Mouse (Mus musculus) hindbrain, embryonic 15.5 days (tissue): ENCODE measurements around the gene Ephb4. TPM values are rescaled to one million over a fixed set of nuclear protein-coding genes. Genes with fewer than 3 reads are reported as not detected.
A peak's percentile ranks its signal among the peaks of the same experiment; 100 is the strongest.

Experiments used
- ATAC-seq: fragments of 200-750 bp; cut with Nextera tagmentation; 2 replicates; pipeline ENCODE4 v1.8.0; 2017; ENCODE audit warnings: low read depth, moderate number of reproducible peaks, moderate TSS enrichment; ENCODE audit not compliant: low FRiP score
- H3K27ac ChIP-seq: fragments of 300-500 bp; sonication (generic); replicated peaks from 2 replicates; pipeline ENCODE4 v1.5.1; 2015; ENCODE audit warnings: mild to moderate bottlenecking, inconsistent platforms
- H3K27me3 ChIP-seq: fragments of 300-500 bp; sonication (generic); 2 replicates; pipeline ENCODE4 v1.6.1; 2015; ENCODE audit warnings: control low read depth, inconsistent platforms
- H3K36me3 ChIP-seq: fragments of 300-500 bp; sonication (generic); 2 replicates; pipeline ENCODE4 v1.6.1; 2015; ENCODE audit warnings: control low read depth, inconsistent platforms
- H3K4me1 ChIP-seq: fragments of 300-500 bp; sonication (generic); replicated peaks from 2 replicates; pipeline ENCODE4 v1.6.1; 2015; ENCODE audit warnings: control low read depth, inconsistent platforms
- H3K4me2 ChIP-seq: fragments of 300-500 bp; sonication (generic); 2 replicates; pipeline ENCODE4 v1.6.1; 2015; ENCODE audit warnings: moderate library complexity, mild to moderate bottlenecking, inconsistent platforms
- H3K4me3 ChIP-seq: fragments of 300-500 bp; sonication (generic); 2 replicates; pipeline ENCODE4 v1.5.1; 2015; ENCODE audit warnings: mild to moderate bottlenecking, inconsistent platforms
- H3K9ac ChIP-seq: fragments of 300-500 bp; sonication (generic); 2 replicates; pipeline ENCODE4 v1.6.1; 2015; ENCODE audit warnings: inconsistent platforms
- H3K9me3 ChIP-seq: fragments of 300-500 bp; sonication (generic); 2 replicates; pipeline ENCODE4 v1.6.1; 2016; ENCODE audit warnings: control low read depth, inconsistent platforms
- WGBS: fragments of 180-500 bp; shearing (Covaris S2); methylation state at CpG from one replicate; pipeline ENCODE4 v1.1.7; 2015; 5-methylcytosine and 5-hydroxymethylcytosine counted together
- polyA plus RNA-seq: library from polyadenylated mRNA; unstranded; fragments of >200 nt; fragmentation: Nextera tagmentation; extraction: Ambion mirVana; gene quantifications from 2 replicates; pipeline ENCODE4 v1.2.1, GENCODE M21; 2015

Ephb4 gene
- polyA plus RNA-seq, 1 experiment from 2014 or later: 8.4 TPM

GRCm38 (mm10) chr5:137375627-137376026 lies 25.7 kb downstream of the Ephb4 start:
- WGBS: 32% methylated on average over 2 of the region's 2 CpGs
- no peaks in the 10 kb centered on the region for H3K36me3 ChIP-seq
- no peak for ATAC-seq
- no peak overlapping the region for H3K4me2 ChIP-seq
- no peak overlapping the region for H3K9ac ChIP-seq
- peaks cover 5% of the 10 kb centered on the region; the same call in 1 of the 2 replicates for H3K4me1 ChIP-seq
- no peak overlapping the region for H3K4me3 ChIP-seq
- no peaks in the 10 kb centered on the region for H3K9me3 ChIP-seq
- H3K27ac ChIP-seq: no peak overlapping the region
- H3K27me3 ChIP-seq: no peaks in the 10 kb centered on the region

- H3K9me3 ChIP-seq: no peaks in the 10 kb centered on the region
- no peak overlapping the region for H3K9ac ChIP-seq
- H3K4me2 ChIP-seq: no peak overlapping the region
- H3K27me3 ChIP-seq: no peaks in the 10 kb centered on the region
- no peak overlapping the region for H3K27ac ChIP-seq
- no peaks in the 10 kb centered on the region for H3K36me3 ChIP-seq
- H3K4me3 ChIP-seq: no peak overlapping the region
- peaks cover 5% of the 10 kb centered on the region; the same call in 1 of the 2 replicates for H3K4me1 ChIP-seq
- ATAC-seq: no peak
- 45% methylated on average over 7 of the region's 7 CpGs for WGBS
Observed at GRCm38 (mm10) chr5:137376198-137376597, 26.3 kb downstream of the Ephb4 start.

- Histone ChIP-seq H3K9me3 (no peaks in the 10 kb centered on the region), H3K27ac (no peak overlapping the region), H3K4me3 (no peak overlapping the region), H3K27me3 (no peaks in the 10 kb centered on the region), H3K4me2 (no peak overlapping the region), H3K4me1 (peaks cover 5% of the 10 kb centered on the region; the same call in 1 of the 2 replicates), H3K36me3 (no peaks in the 10 kb centered on the region), H3K9ac (no peak overlapping the region)
- 43% methylated on average over 9 of the region's 9 CpGs for WGBS
- ATAC-seq: peak; percentile 66; the same call in 1 of the 2 replicates
Observed at GRCm38 (mm10) chr5:137376722-137377121, 26.8 kb downstream of the Ephb4 start.

GRCm38 (mm10) chr5:137377176-137377575 lies 27.3 kb downstream of the Ephb4 start:
- H3K36me3 ChIP-seq: no peaks in the 10 kb centered on the region
- H3K27me3 ChIP-seq: no peaks in the 10 kb centered on the region
- H3K4me3 ChIP-seq: no peak overlapping the region
- H3K4me1 ChIP-seq: peaks cover 5% of the 10 kb centered on the region; the same call in 1 of the 2 replicates
- no peak overlapping the region for H3K4me2 ChIP-seq
- no peak overlapping the region for H3K9ac ChIP-seq
- 31% methylated on average over 11 of the region's 11 CpGs for WGBS
- no peaks in the 10 kb centered on the region for H3K9me3 ChIP-seq
- ATAC-seq: no peak
- H3K27ac ChIP-seq: no peak overlapping the region; the same call in 1 of the 2 replicates

- Histone ChIP-seq H3K36me3 (no peaks in the 10 kb centered on the region), H3K27ac (no peak overlapping the region), H3K27me3 (no peaks in the 10 kb centered on the region), H3K4me1 (peaks cover 5% of the 10 kb centered on the region; the same call in 1 of the 2 replicates), H3K4me3 (no peak overlapping the region), H3K9me3 (no peaks in the 10 kb centered on the region), H3K4me2 (no peak overlapping the region), H3K9ac (no peak overlapping the region)
- 38% methylated on average over 11 of the region's 15 CpGs for WGBS
- no peak for ATAC-seq
Observed at GRCm38 (mm10) chr5:137377603-137378002, 27.7 kb downstream of the Ephb4 start.

GRCm38 (mm10) chr5:137381152-137381551 lies 31.2 kb downstream of the Ephb4 start:
- Histone ChIP-seq H3K9me3 (no peaks in the 10 kb centered on the region), H3K4me2 (no peak overlapping the region), H3K36me3 (no peaks in the 10 kb centered on the region), H3K27me3 (no peaks in the 10 kb centered on the region), H3K4me3 (no peak overlapping the region), H3K4me1 (peaks cover 5% of the 10 kb centered on the region; the same call in 1 of the 2 replicates), H3K27ac (no peak overlapping the region), H3K9ac (no peak overlapping the region)
- ATAC-seq: no peak
- 56% methylated on average over 4 of the region's 4 CpGs for WGBS

GRCm38 (mm10) chr5:137383441-137383840 lies 33.5 kb downstream of the Ephb4 start:
- no peaks in the 10 kb centered on the region for H3K36me3 ChIP-seq
- no peak overlapping the region for H3K4me2 ChIP-seq
- no peak overlapping the region for H3K27ac ChIP-seq
- no peaks in the 10 kb centered on the region for H3K9me3 ChIP-seq
- H3K9ac ChIP-seq: no peak overlapping the region
- ATAC-seq: no peak
- H3K4me3 ChIP-seq: no peak overlapping the region
- H3K27me3 ChIP-seq: no peaks in the 10 kb centered on the region
- 87% methylated on average over 7 of the region's 7 CpGs for WGBS
- no peaks in the 10 kb centered on the region for H3K4me1 ChIP-seq

GRCm38 (mm10) chr5:137386712-137387111 lies 36.8 kb downstream of the Ephb4 start:
- Histone ChIP-seq H3K27me3 (no peaks in the 10 kb centered on the region), H3K36me3 (no peaks in the 10 kb centered on the region), H3K4me2 (no peak overlapping the region), H3K4me1 (no peaks in the 10 kb centered on the region), H3K27ac (no peak overlapping the region), H3K9ac (no peak overlapping the region), H3K4me3 (no peak overlapping the region), H3K9me3 (no peaks in the 10 kb centered on the region)
- ATAC-seq: no peak
- 86% methylated on average over 7 of the region's 7 CpGs for WGBS

- no peak for ATAC-seq
- no peaks in the 10 kb centered on the region for H3K4me1 ChIP-seq
- no peak overlapping the region for H3K9ac ChIP-seq
- no peaks in the 10 kb centered on the region for H3K9me3 ChIP-seq
- H3K27ac ChIP-seq: no peak overlapping the region
- no peaks in the 10 kb centered on the region for H3K27me3 ChIP-seq
- H3K4me3 ChIP-seq: no peak overlapping the region
- H3K4me2 ChIP-seq: no peak overlapping the region
- WGBS: 81% methylated on average over 8 of the region's 8 CpGs
- H3K36me3 ChIP-seq: no peaks in the 10 kb centered on the region
Observed at GRCm38 (mm10) chr5:137391641-137392040, 41.7 kb downstream of the Ephb4 start.

GRCm38 (mm10) chr5:137394456-137394855 lies 44.5 kb downstream of the Ephb4 start:
- H3K27me3 ChIP-seq: no peaks in the 10 kb centered on the region
- H3K9ac ChIP-seq: no peak overlapping the region
- no peaks in the 10 kb centered on the region for H3K9me3 ChIP-seq
- no peak overlapping the region for H3K4me3 ChIP-seq
- no peak overlapping the region for H3K4me2 ChIP-seq
- H3K27ac ChIP-seq: no peak overlapping the region
- WGBS: 48% methylated on average over 7 of the region's 7 CpGs
- no peak for ATAC-seq
- H3K4me1 ChIP-seq: no peaks in the 10 kb centered on the region
- no peaks in the 10 kb centered on the region for H3K36me3 ChIP-seq

GRCm38 (mm10) chr5:137404081-137404480 lies 54.2 kb downstream of the Ephb4 start:
- Histone ChIP-seq H3K4me2 (no peak overlapping the region), H3K9ac (no peak overlapping the region), H3K4me3 (no peak overlapping the region), H3K9me3 (no peaks in the 10 kb centered on the region), H3K27me3 (no peaks in the 10 kb centered on the region), H3K4me1 (0 out of 2 replicates have a peak, but pooled peaks cover 8% of the 10 kb centered on the region), H3K27ac (no peak overlapping the region), H3K36me3 (no peaks in the 10 kb centered on the region)
- ATAC-seq: no peak
- 74% methylated on average over 2 of the region's 2 CpGs for WGBS

GRCm38 (mm10) chr5:137409451-137409850 lies 59.5 kb downstream of the Ephb4 start:
- Histone ChIP-seq H3K9me3 (no peaks in the 10 kb centered on the region), H3K27ac (no peak overlapping the region), H3K9ac (no peak overlapping the region), H3K4me2 (no peak overlapping the region), H3K27me3 (no peaks in the 10 kb centered on the region), H3K36me3 (no peaks in the 10 kb centered on the region), H3K4me1 (0 out of 2 replicates have a peak, but pooled peaks cover 8% of the 10 kb centered on the region), H3K4me3 (no peak overlapping the region)
- 48% methylated on average over 6 of the region's 6 CpGs for WGBS
- no peak for ATAC-seq

- Histone ChIP-seq H3K36me3 (no peaks in the 10 kb centered on the region), H3K9ac (no peak overlapping the region), H3K4me3 (no peak overlapping the region), H3K4me1 (0 out of 2 replicates have a peak, but pooled peaks cover 8% of the 10 kb centered on the region), H3K27me3 (no peaks in the 10 kb centered on the region), H3K27ac (no peak overlapping the region), H3K9me3 (no peaks in the 10 kb centered on the region), H3K4me2 (no peak overlapping the region)
- no peak for ATAC-seq
- WGBS: 72% methylated on average over 3 of the region's 3 CpGs
Observed at GRCm38 (mm10) chr5:137410066-137410465, 60.2 kb downstream of the Ephb4 start.
